Mouse (Mus musculus): Measurements from ENCODE around the gene Enpp3.
"Not testable (repeated sequence)": the region's sequence is repeated elsewhere in the genome, so short reads cannot be mapped to it uniquely, and the experiment has no call there.

Gene Enpp3

GRCm38 (mm10) chr10:24823265-24823664 is 19.4 kb downstream of the Enpp3 start:
- intact Hi-C loops (cut with DNase I) = no loop called here

- intact Hi-C loops (cut with DNase I) = no loop called here
Measured at GRCm38 (mm10) chr10:24822842-24823241, 19.8 kb downstream of the Enpp3 start.

- intact Hi-C loops (cut with DNase I) = no loop called here
Measured at GRCm38 (mm10) chr10:24821990-24822676, 20.5 kb downstream of the Enpp3 start.

GRCm38 (mm10) chr10:24819526-24819925 is 23.1 kb downstream of the Enpp3 start:
- intact Hi-C loops (cut with DNase I) = no loop called here

GRCm38 (mm10) chr10:24810639-24811038 is 32.0 kb downstream of the Enpp3 start:
- intact Hi-C loops (cut with DNase I) = no loop called here

- intact Hi-C loops (cut with DNase I) = no loop called here
Measured at GRCm38 (mm10) chr10:24806756-24807155, 35.9 kb downstream of the Enpp3 start.

- intact Hi-C loops (cut with DNase I) = no loop called here
Measured at GRCm38 (mm10) chr10:24805876-24806275, 36.7 kb downstream of the Enpp3 start.

- intact Hi-C loops (cut with DNase I) = no loop called here
Measured at GRCm38 (mm10) chr10:24805173-24805572, 37.5 kb downstream of the Enpp3 start.

GRCm38 (mm10) chr10:24802742-24803244 is 39.8 kb downstream of the Enpp3 start:
- intact Hi-C loops (cut with DNase I) = not testable (repeated sequence)

- intact Hi-C loops (cut with DNase I) = no loop called here
Measured at GRCm38 (mm10) chr10:24801796-24802195, 40.8 kb downstream of the Enpp3 start.

GRCm38 (mm10) chr10:24797246-24797645 is 45.4 kb downstream of the Enpp3 start:
- intact Hi-C loops (cut with DNase I) = loop anchor here (5.0 kb wide), 1 partner anchor 50 kb away; no protein-coding TSS in a partner anchor

- intact Hi-C loops (cut with DNase I) = no loop called here
Measured at GRCm38 (mm10) chr10:24792756-24793155, 49.9 kb downstream of the Enpp3 start.

- intact Hi-C loops (cut with DNase I) = loop anchor here (10.0 kb wide), 1 partner anchor 155 kb away; no protein-coding TSS in a partner anchor
Measured at GRCm38 (mm10) chr10:24789747-24790545, 52.7 kb downstream of the Enpp3 start.

GRCm38 (mm10) chr10:24785345-24785744 is 57.3 kb downstream of the Enpp3 start:
- intact Hi-C loops (cut with DNase I) = loop anchor here (10.0 kb wide), 1 partner anchor 151 kb away; no protein-coding TSS in a partner anchor

GRCm38 (mm10) chr10:24784624-24785276 is 57.9 kb downstream of the Enpp3 start:
- intact Hi-C loops (cut with DNase I) = loop anchor here (10.0 kb wide), 1 partner anchor 150 kb away; no protein-coding TSS in a partner anchor

GRCm38 (mm10) chr10:24783946-24784345 is 58.7 kb downstream of the Enpp3 start:
- intact Hi-C loops (cut with DNase I) = loop anchor here (10.0 kb wide), 1 partner anchor 149 kb away; no protein-coding TSS in a partner anchor

GRCm38 (mm10) chr10:24778643-24779020 is 64.0 kb downstream of the Enpp3 start:
- intact Hi-C loops (cut with DNase I) = no loop called here

- intact Hi-C loops (cut with DNase I) = no loop called here
Measured at GRCm38 (mm10) chr10:24777916-24778642, 64.5 kb downstream of the Enpp3 start.

GRCm38 (mm10) chr10:24769496-24769895 is 73.1 kb downstream of the Enpp3 start:
- intact Hi-C loops (cut with DNase I) = no loop called here

- intact Hi-C loops (cut with DNase I) = no loop called here
Measured at GRCm38 (mm10) chr10:24767695-24768094, 74.9 kb downstream of the Enpp3 start.

- intact Hi-C loops (cut with DNase I) = no loop called here
Measured at GRCm38 (mm10) chr10:24766061-24766460, 76.6 kb downstream of the Enpp3 start.

Data from adrenal gland (tissue).